Mouse (Mus musculus) cerebellum, adult 18-20 months (tissue): Measurements from ENCODE around the gene Ebi3.

Source experiments
- DNase-seq, 2 experiments: peaks; one replicate each; pipeline ENCODE4 v3.0.0; 2021

The Ebi3 gene

GRCm38 (mm10) chr17:56005415-56006061 is 53.1 kb downstream of the Ebi3 start, which contains the start of the genes Stap2 and Mpnd:
Gene Stap2, minus strand, starts transcription at chr17:56005584.
Gene Mpnd, plus strand, starts transcription at chr17:56005711.
- peak; percentile 69 to 79 for DNase-seq
